Mouse (Mus musculus) embryonic fibroblast, embryonic 13.5 days (primary cell): ENCODE data around the gene Prss27.

Experiments
- CTCF ChIP-seq: IDR thresholded peaks from 2 replicates; pipeline ENCODE4 v1.5.1; 2011; ENCODE audit warnings: mild to moderate bottlenecking, control low read depth, low read length, moderate library complexity, borderline replicate concordance; ENCODE audit not compliant: insufficient read depth
- POLR2A ChIP-seq: IDR thresholded peaks from 2 replicates; pipeline ENCODE4 v1.6.1; 2011; ENCODE audit warnings: low read depth, mild to moderate bottlenecking, control low read depth, low read length, moderate library complexity

DNA sequence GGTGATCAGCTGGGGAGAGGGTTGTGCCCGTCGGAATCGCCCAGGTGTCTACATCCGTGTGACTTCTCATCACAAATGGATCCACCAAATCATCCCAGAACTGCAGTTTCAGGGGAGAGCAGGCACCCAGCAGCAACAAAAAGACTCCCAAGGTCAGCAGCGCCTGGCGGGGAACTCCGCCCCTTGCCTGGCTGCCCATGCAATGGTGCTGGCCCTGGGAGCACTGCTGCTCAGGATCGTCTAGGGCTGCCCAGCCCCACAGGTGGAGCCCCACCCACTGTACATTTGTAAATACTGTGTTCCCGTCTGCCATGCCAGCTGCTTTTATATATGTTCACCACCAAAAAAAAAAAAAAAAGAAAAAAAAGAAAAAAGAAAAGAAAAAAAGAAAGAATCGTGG, 7.7 kb downstream of the Prss27 start:
- no peak for TF ChIP-seq CTCF
- TF ChIP-seq POLR2A: no peak
